Mouse (Mus musculus): ENCODE data around the gene Dnm3. TPM values are rescaled to one million over a fixed set of nuclear protein-coding genes. Genes with fewer than 3 reads are reported as not detected.

Gene Dnm3
- polyA plus RNA-seq, 1 experiment from 2014 or later, result 1.1 TPM

DNA sequence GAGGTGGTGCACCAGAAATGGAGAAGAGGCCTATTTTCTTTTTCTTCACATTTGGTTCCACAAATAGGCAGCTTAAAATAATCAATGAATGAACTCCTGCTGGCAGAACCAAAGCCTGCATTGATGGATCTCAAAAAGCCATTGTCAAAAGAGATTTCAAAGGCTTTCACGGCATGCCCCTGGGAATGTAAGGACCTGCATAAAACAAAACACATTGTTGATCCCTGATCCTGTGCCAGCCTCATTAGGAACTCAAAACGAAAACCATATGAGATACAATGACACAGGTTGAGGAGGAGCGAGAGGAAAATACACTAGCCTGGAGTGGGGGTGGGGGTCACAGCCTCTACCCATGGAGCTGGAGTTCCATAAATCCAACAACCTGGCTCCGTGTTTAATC lies 153.4 kb downstream of the Dnm3 start:
- 74% methylated on average over 4 of the region's 4 CpGs for WGBS
- Histone ChIP-seq H3K4me3 (no peak overlapping the region), H3K27ac (ENCODE audit: poor library complexity, severe bottlenecking) (no peak overlapping the region), H3K36me3 (no peaks in the 10 kb centered on the region), H3K27me3 (replicated peaks) (no peaks in the 10 kb centered on the region), H3K4me2 (no peak overlapping the region), H3K4me1 (replicated peaks) (no peaks in the 10 kb centered on the region), H3K9ac (no peak overlapping the region), H3K9me3 (replicated peaks) (no peaks in the 10 kb centered on the region)
- ATAC-seq (ENCODE audit: insufficient number of reproducible peaks, low FRiP score), result no peak

DNA sequence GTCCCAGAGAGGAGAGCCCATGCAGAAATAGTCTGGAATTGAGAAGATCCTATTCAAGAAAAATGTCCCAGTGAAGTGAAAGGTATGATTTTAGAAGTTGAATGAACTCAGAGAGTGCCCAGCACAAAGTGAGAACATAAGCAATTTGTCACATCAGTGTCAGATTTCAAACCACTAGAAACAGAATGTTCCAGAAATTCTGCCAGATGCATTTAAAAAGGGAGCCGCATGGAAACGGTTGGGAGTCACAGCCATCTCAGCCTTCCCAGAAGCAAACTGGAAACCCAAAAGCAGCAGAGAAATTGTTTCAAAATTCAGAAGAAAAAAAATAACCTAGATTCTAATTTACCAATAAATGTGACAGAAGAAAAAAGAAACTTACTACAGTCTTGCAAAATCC lies 154.7 kb downstream of the Dnm3 start:
- H3K4me1 ChIP-seq (replicated peaks), result no peaks in the 10 kb centered on the region
- H3K27me3 ChIP-seq (replicated peaks), result no peaks in the 10 kb centered on the region
- no peak overlapping the region for H3K9ac ChIP-seq
- H3K27ac ChIP-seq (ENCODE audit: poor library complexity, severe bottlenecking), result no peak overlapping the region
- H3K4me3 ChIP-seq, result no peak overlapping the region
- ATAC-seq (ENCODE audit: insufficient number of reproducible peaks, low FRiP score), result no peak
- H3K4me2 ChIP-seq, result no peak overlapping the region
- no peaks in the 10 kb centered on the region for H3K36me3 ChIP-seq
- WGBS, result 75% methylated on average over 2 of the region's 2 CpGs
- no peaks in the 10 kb centered on the region for H3K9me3 ChIP-seq (replicated peaks)

DNA sequence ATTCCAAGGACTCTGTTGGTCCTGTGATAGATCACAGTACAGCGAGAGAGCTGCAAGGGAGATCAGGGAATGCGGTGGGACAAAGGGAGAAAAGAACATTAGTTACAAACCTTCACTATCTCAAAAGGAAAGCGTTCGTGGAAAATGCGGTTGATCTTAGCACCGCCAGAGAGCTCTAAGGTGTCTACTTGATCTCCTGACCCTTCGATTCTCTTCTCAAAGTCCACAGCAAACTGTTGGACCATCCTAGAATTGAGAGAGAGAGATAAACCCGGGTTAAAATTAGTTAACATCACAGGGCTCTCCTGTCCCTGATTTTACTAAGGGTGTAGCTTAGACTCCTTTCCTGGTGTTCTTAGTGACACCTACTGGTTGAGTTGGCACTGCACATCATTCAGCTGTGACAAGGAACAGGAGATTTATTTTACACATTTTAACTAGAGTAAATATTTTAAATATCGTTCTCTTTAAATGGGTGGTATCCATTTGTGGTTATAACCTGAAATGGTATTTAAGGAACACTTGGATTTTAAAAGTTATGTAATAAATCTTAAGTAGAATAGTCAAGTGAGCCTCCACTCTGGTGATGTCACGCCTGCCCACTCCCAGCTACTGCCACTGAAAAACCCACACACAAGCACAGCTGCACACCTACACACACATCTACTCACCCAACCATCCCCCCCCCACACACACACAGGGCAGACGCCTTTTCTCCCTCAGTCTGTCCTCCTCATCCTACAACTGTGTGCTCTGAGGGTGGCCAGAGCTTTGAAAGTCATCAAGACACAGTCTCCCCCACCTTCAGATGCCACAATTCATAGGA lies 164.2 kb downstream of the Dnm3 start:
- peak overlapping the region; percentile 33 for H3K4me3 ChIP-seq
- peak; percentile 64; the same call in 1 of the 2 replicates for ATAC-seq (ENCODE audit: insufficient number of reproducible peaks, low FRiP score)
- no peak overlapping the region for H3K27ac ChIP-seq (ENCODE audit: poor library complexity, severe bottlenecking)

DNA sequence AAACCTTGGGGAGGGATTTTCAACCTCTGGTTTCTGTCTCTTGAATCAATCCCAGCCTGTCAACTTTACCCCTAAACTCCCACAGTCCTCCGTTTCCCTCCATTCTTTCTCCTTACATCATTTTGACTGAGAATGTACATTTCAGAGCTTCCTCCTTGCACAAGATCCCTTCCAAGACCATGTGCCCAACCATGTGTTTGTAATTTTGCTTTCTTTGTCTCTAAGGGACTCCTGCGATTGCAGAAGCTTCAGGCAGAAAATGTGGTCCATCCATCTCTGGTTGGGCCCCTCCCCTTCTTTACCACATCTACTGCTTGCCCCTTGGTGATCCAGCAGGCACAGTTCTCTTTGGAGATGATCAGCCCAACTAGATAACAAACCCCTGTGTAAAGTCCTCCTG lies 165.2 kb downstream of the Dnm3 start:
- ATAC-seq (ENCODE audit: insufficient number of reproducible peaks, low FRiP score), result no peak
- Histone ChIP-seq H3K4me1 (replicated peaks) (no peaks in the 10 kb centered on the region), H3K9ac (no peak overlapping the region), H3K27ac (ENCODE audit: poor library complexity, severe bottlenecking) (no peak overlapping the region), H3K27me3 (replicated peaks) (no peaks in the 10 kb centered on the region), H3K9me3 (replicated peaks) (no peaks in the 10 kb centered on the region), H3K4me2 (no peak overlapping the region), H3K4me3 (no peak overlapping the region), H3K36me3 (no peaks in the 10 kb centered on the region)
- WGBS, result 70% methylated on average over 2 of the region's 2 CpGs

More for the DNA sequence above, 164.2 kb downstream of the Dnm3 start:
- no peaks in the 10 kb centered on the region for H3K27me3 ChIP-seq (replicated peaks)
- 35% methylated on average over 11 of the region's 11 CpGs for WGBS
- no peaks in the 10 kb centered on the region for H3K36me3 ChIP-seq
- H3K9me3 ChIP-seq (replicated peaks), result no peaks in the 10 kb centered on the region
- no peaks in the 10 kb centered on the region for H3K4me1 ChIP-seq (replicated peaks)
- 0 out of 2 replicates have a peak overlapping the region, but pooled peaks have one; percentile 43 for H3K9ac ChIP-seq
- peak overlapping the region; percentile 62 for H3K4me2 ChIP-seq

DNA sequence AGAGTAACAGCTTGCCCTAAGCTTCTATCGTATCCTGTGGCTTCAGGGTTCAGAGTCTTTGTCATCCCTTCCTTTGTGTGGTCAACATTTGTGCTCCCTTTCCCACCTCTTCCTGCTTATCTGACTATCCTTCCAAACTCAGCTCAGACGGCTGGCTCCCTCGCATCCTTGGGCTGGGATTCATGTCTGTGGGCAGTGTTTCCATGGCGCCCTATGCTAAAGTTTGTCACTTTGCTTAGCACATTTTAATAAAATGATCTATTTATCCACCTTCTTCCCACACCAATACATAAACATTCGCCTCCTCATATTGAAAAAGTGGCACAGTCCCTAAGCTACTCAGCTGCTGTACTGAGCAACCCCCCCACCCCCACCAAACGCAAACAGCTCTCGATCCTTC lies 165.7 kb downstream of the Dnm3 start:
- Histone ChIP-seq H3K36me3 (no peaks in the 10 kb centered on the region), H3K27ac (ENCODE audit: poor library complexity, severe bottlenecking) (no peak overlapping the region), H3K4me3 (no peak overlapping the region), H3K4me1 (replicated peaks) (no peaks in the 10 kb centered on the region), H3K9ac (no peak overlapping the region), H3K27me3 (replicated peaks) (no peaks in the 10 kb centered on the region), H3K4me2 (no peak overlapping the region), H3K9me3 (replicated peaks) (no peaks in the 10 kb centered on the region)
- 69% methylated on average over 7 of the region's 7 CpGs for WGBS
- ATAC-seq (ENCODE audit: insufficient number of reproducible peaks, low FRiP score), result no peak

DNA sequence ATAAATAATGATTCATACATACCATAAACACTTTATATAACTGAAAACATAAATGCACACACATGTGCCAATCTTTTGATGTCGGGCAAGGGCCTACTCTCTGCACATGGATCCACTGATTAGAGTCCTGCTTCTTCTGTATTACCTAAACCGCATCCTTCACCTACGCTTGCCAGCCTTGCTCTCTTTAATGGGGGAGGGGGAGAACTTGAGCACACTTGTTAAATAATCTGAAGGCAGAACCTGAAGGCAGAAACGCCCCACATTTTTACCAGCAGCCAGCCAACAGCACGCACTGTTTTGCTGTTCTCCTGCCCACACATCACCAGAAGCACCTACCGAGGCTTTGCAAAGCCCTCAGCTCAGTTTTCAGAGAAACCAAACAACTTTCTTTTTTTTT lies 172.6 kb downstream of the Dnm3 start:
- ATAC-seq (ENCODE audit: insufficient number of reproducible peaks, low FRiP score), result no peak
- Histone ChIP-seq H3K4me1 (replicated peaks) (no peaks in the 10 kb centered on the region), H3K27ac (ENCODE audit: poor library complexity, severe bottlenecking) (no peak overlapping the region), H3K9me3 (replicated peaks) (no peaks in the 10 kb centered on the region), H3K27me3 (replicated peaks) (no peaks in the 10 kb centered on the region), H3K4me2 (no peak overlapping the region), H3K9ac (no peak overlapping the region), H3K36me3 (no peaks in the 10 kb centered on the region), H3K4me3 (no peak overlapping the region)
- WGBS, result 70% methylated on average over 6 of the region's 6 CpGs

DNA sequence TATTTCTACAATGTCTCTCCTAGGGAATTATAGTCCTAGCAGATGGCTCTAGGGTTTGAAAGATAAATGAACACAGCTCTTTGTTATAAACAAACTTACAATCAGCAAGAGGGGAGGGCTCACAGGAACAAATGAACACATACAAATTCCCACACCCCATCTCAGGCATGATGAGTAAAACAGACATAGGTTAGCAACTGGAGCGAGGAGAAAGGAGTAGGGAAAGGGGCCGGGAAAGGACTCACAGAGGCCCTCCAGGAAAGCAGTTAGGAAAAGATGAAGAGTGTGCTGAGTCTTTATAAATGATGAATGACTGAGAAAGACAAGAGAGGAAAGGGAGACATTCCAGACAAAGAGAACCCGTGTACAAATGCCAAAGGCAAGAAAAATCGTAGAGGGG lies 175.4 kb downstream of the Dnm3 start:
- no peaks in the 10 kb centered on the region for H3K4me1 ChIP-seq (replicated peaks)
- H3K36me3 ChIP-seq, result no peaks in the 10 kb centered on the region
- no peak overlapping the region for H3K27ac ChIP-seq (ENCODE audit: poor library complexity, severe bottlenecking)
- H3K27me3 ChIP-seq (replicated peaks), result no peaks in the 10 kb centered on the region
- 52% methylated on average over 4 of the region's 4 CpGs for WGBS
- H3K9me3 ChIP-seq (replicated peaks), result no peaks in the 10 kb centered on the region
- no peak overlapping the region for H3K9ac ChIP-seq
- no peak overlapping the region for H3K4me3 ChIP-seq
- ATAC-seq (ENCODE audit: insufficient number of reproducible peaks, low FRiP score), result no peak
- H3K4me2 ChIP-seq, result no peak overlapping the region

DNA sequence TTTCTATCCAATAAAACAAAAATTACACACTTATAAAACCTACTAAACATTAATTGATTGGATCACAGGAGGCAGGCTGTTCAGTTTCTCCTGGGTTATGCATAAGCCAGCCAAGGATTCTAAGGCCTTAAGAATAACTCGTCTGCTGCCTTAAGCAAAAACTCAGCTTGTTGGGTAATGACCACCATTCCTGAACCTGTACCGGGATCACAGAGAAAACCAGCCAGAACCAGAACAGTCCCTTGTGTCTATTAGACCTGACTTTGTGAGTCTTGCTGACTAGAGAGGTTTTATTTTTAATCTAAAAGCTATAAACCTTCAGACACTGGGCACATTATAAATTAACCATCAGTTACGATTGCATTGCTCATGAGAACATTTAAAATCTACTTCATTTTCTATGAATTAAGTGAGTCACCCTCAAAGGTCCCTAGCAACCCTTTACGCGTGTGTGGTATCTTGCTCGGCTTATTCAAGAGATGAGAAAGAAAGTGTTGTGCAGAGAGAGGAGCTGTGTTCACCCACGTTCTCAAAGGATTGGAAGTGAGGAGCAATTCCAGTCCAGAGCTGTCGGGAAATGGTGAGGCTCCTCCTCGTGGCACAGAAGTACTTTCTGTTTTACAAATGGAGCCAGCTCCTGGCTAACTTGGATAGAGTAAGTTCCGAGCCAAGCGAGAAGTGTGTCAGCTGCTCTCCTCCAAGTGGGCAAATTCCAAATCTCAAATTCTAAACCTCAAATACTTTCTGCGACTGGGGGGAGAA lies 178.1 kb downstream of the Dnm3 start:
- H3K27ac ChIP-seq (ENCODE audit: poor library complexity, severe bottlenecking), result no peak overlapping the region
- H3K27me3 ChIP-seq (replicated peaks), result no peaks in the 10 kb centered on the region
- H3K36me3 ChIP-seq, result no peaks in the 10 kb centered on the region
- H3K4me2 ChIP-seq, result no peak overlapping the region
- no peak overlapping the region for H3K9ac ChIP-seq
- no peak overlapping the region for H3K4me3 ChIP-seq
- 76% methylated on average over 12 of the region's 12 CpGs for WGBS
- no peaks in the 10 kb centered on the region for H3K9me3 ChIP-seq (replicated peaks)
- ATAC-seq (ENCODE audit: insufficient number of reproducible peaks, low FRiP score), result no peak
- H3K4me1 ChIP-seq (replicated peaks), result no peaks in the 10 kb centered on the region

DNA sequence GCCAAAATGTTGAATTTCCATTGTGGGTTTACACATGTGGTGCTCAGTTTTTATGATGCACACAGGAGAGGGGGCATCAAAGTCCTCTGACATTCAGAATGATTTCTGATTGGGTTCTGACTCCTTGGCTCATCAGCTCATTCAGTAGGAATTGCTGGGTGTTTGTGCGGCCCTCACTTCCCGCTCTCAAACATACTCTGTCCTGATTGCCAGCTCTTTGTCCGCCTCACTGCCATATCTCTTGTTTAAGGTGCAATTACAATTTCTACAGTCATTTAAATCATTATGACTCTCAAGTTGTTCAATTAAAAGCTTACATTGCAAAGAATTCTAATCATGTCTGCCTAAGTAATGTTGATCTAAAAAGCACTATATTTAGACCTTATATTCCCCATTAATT lies 179.3 kb downstream of the Dnm3 start:
- no peaks in the 10 kb centered on the region for H3K27me3 ChIP-seq (replicated peaks)
- H3K9me3 ChIP-seq (replicated peaks), result no peaks in the 10 kb centered on the region
- H3K4me3 ChIP-seq, result no peak overlapping the region
- no peak overlapping the region for H3K9ac ChIP-seq
- H3K4me1 ChIP-seq (replicated peaks), result 0 out of 2 replicates have a peak, but pooled peaks cover 6% of the 10 kb centered on the region
- WGBS, result 88% methylated on average over 3 of the region's 3 CpGs
- H3K27ac ChIP-seq (ENCODE audit: poor library complexity, severe bottlenecking), result no peak overlapping the region
- no peak overlapping the region for H3K4me2 ChIP-seq
- H3K36me3 ChIP-seq, result no peaks in the 10 kb centered on the region
- ATAC-seq (ENCODE audit: insufficient number of reproducible peaks, low FRiP score), result no peak

DNA sequence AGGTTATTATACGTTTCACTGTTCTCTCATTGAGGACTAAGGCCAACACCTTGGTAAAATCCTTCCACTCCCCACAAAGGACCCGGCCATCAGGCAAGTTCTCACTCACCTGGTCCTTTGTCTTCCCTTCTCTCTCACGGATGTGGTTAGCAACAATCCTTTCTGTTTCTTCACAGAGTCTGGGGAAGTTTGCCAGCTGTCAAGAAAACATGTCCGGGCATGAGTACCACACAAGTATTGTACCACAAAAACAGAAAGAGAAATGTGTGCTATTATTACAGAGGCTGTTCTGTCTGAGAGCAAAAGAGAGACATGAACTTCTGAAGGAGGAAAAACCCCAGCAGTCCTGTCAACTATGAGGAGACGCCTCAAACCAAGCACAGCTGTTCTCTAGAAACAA lies 182.4 kb downstream of the Dnm3 start:
- no peak for ATAC-seq (ENCODE audit: insufficient number of reproducible peaks, low FRiP score)
- H3K27ac ChIP-seq (ENCODE audit: poor library complexity, severe bottlenecking), result no peak overlapping the region
- no peaks in the 10 kb centered on the region for H3K27me3 ChIP-seq (replicated peaks)
- no peaks in the 10 kb centered on the region for H3K9me3 ChIP-seq (replicated peaks)
- no peaks in the 10 kb centered on the region for H3K36me3 ChIP-seq
- H3K9ac ChIP-seq, result no peak overlapping the region
- H3K4me3 ChIP-seq, result no peak overlapping the region
- 0 out of 2 replicates have a peak, but pooled peaks cover 6% of the 10 kb centered on the region for H3K4me1 ChIP-seq (replicated peaks)
- H3K4me2 ChIP-seq, result no peak overlapping the region
- 78% methylated on average over 5 of the region's 5 CpGs for WGBS

DNA sequence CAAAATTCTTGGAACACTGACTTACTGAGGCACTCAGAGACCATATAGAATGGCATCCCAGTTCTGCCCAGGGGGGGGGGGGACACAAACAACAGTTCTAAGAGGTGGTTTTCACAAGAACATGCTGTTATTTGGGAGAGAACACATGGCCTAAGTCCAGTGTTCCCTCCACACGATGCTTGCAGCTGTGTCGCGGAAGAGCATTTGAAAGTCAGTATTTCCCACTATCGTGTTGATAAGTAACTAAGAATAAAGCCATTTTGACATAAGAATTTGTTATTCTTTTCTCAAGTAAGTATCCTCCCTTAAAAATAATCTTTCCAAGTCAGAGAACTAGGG lies 183.3 kb downstream of the Dnm3 start:
- 0 out of 2 replicates have a peak, but pooled peaks cover 6% of the 10 kb centered on the region for H3K4me1 ChIP-seq (replicated peaks)
- no peaks in the 10 kb centered on the region for H3K9me3 ChIP-seq (replicated peaks)
- H3K4me2 ChIP-seq, result no peak overlapping the region
- no peaks in the 10 kb centered on the region for H3K36me3 ChIP-seq
- no peak overlapping the region for H3K4me3 ChIP-seq
- H3K27me3 ChIP-seq (replicated peaks), result no peaks in the 10 kb centered on the region
- ATAC-seq (ENCODE audit: insufficient number of reproducible peaks, low FRiP score), result no peak
- WGBS, result 77% methylated on average over 4 of the region's 4 CpGs
- H3K9ac ChIP-seq, result no peak overlapping the region
- H3K27ac ChIP-seq (ENCODE audit: poor library complexity, severe bottlenecking), result no peak overlapping the region

Measured in heart, embryonic 12.5 days (tissue).